Mouse (Mus musculus) neural tube, embryonic 15.5 days (tissue): Measurements from ENCODE around the gene Gm6309. TPM values are rescaled to one million over a fixed set of nuclear protein-coding genes. Genes with fewer than 3 reads are reported as not detected.
"Not testable (repeated sequence)": the region's sequence is repeated elsewhere in the genome, so short reads cannot be mapped to it uniquely, and the experiment has no call there.

Experiments used
- ATAC-seq: fragments of 200-750 bp; cut with Nextera tagmentation; 2 replicates; pipeline ENCODE4 v1.8.0; 2017; ENCODE audit warnings: mild to moderate bottlenecking, moderate TSS enrichment, moderate library complexity; ENCODE audit not compliant: low FRiP score
- H3K27ac ChIP-seq: fragments of 300-500 bp; sonication (generic); replicated peaks from 2 replicates; pipeline ENCODE4 v1.5.1; 2015; ENCODE audit warnings: mild to moderate bottlenecking, inconsistent platforms
- H3K27me3 ChIP-seq: fragments of 300-500 bp; sonication (generic); replicated peaks from 2 replicates; pipeline ENCODE4 v1.6.1; 2015; ENCODE audit warnings: inconsistent platforms
- H3K36me3 ChIP-seq: fragments of 300-500 bp; sonication (generic); 2 replicates; pipeline ENCODE4 v1.6.1; 2015; ENCODE audit warnings: inconsistent platforms
- H3K4me1 ChIP-seq: fragments of 300-500 bp; sonication (generic); 2 replicates; pipeline ENCODE4 v1.6.1; 2015; ENCODE audit warnings: inconsistent platforms
- H3K4me2 ChIP-seq: fragments of 300-500 bp; sonication (generic); 2 replicates; pipeline ENCODE4 v1.6.1; 2015; ENCODE audit warnings: inconsistent platforms, mild to moderate bottlenecking, moderate library complexity
- H3K4me3 ChIP-seq: fragments of 300-500 bp; sonication (generic); replicated peaks from 2 replicates; pipeline ENCODE4 v1.5.1; 2015; ENCODE audit warnings: mild to moderate bottlenecking, inconsistent platforms
- H3K9ac ChIP-seq: fragments of 300-500 bp; sonication (generic); replicated peaks from 2 replicates; pipeline ENCODE4 v1.6.1; 2015; ENCODE audit warnings: mild to moderate bottlenecking, inconsistent platforms
- H3K9me3 ChIP-seq: fragments of 300-500 bp; sonication (generic); replicated peaks from 2 replicates; pipeline ENCODE4 v1.6.1; 2016; ENCODE audit warnings: inconsistent platforms
- WGBS: fragments of 180-500 bp; shearing (Covaris S2); methylation state at CpG from one replicate; pipeline ENCODE4 v1.1.7; 2015; ENCODE audit warnings: mixed read lengths; 5-methylcytosine and 5-hydroxymethylcytosine counted together
- polyA plus RNA-seq: library from polyadenylated mRNA; unstranded; fragments of >200 nt; fragmentation: Nextera tagmentation; extraction: Ambion mirVana; gene quantifications from 2 replicates; pipeline ENCODE4 v1.2.1, GENCODE M21; 2015

Gene Gm6309
- polyA plus RNA-seq, 1 experiment from 2014 or later = not detected

DNA sequence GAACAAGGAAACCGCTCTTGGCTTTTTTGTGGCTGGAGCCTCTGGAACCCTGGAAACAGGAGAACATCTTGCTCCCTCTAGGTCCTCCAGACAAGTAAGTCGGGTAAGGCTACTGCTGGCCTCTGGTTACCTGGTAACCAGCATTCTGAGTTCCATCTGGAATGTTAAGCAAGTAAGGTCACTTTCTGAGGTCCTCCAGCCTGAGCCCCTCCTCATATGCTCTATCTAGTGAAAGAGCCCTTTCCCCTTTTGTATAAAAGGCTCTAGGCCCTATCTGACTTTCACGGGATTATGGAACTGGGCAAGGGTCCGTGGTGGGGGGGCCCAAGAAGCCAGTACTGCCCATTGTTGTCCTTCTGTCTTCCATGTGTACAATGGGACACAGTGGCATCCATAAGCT lies 14.7 kb upstream of the Gm6309 start, which contains the start of gene 1700001J03Rik:
Gene 1700001J03Rik (minus strand): TSS at position 101 of the 400 bp plus-strand sequence.
- WGBS = 87% methylated on average over 4 of the region's 4 CpGs
- H3K27ac ChIP-seq, H3K4me1 ChIP-seq, ATAC-seq, H3K27me3 ChIP-seq, H3K4me2 ChIP-seq, H3K4me3 ChIP-seq, H3K9me3 ChIP-seq, H3K36me3 ChIP-seq, H3K9ac ChIP-seq: not testable (repeated sequence)

DNA sequence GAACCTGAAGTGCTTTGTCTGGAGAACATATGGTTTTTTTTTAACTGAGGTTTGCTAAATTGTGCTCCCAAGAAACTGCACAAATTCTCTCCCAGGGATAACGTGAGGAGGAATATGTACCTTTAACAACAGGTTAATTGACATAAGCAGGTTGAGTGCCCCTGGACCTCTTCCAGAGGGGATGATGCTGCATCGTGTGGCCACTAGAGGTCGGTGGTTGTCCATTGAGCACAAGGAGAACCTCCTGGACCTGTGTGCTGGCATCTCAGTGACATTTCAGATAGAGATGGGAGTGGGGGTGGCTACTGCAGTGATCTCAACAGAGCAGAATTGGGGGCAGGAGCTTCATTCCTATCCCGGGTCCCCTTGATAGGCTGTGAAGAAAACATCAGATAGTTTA lies 2.2 kb upstream of the Gm6309 start:
- 67% methylated on average over 4 of the region's 4 CpGs for WGBS
- not testable (repeated sequence) for ATAC-seq, H3K9ac ChIP-seq, H3K27ac ChIP-seq, H3K4me3 ChIP-seq, H3K4me1 ChIP-seq, H3K9me3 ChIP-seq, H3K36me3 ChIP-seq, H3K27me3 ChIP-seq, H3K4me2 ChIP-seq

DNA sequence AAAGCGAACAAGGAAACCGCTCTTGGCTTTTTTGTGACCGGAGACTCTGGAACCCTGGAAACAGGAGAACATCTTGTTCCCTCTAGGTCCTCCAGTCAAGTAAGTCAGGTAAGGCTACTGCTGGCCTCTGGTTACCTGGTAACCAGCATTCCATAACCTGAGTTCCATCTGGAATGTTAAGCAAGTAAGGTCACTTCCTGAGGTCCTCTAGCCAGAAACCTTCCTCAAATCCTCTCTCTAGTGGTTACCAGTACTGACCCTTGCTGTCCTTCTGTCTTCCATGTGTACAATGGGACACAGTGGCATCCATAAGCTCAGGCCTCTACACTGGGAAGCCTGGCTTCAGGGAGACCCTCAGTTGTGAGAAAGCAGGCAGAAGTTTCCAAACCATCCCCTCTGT lies 10.1 kb downstream of the Gm6309 start, which contains the start of gene Gm5565:
Gene Gm5565 (minus strand): TSS at position 101 of the 400 bp plus-strand sequence.
- H3K9me3 ChIP-seq, ATAC-seq, H3K4me1 ChIP-seq, H3K27ac ChIP-seq, H3K4me2 ChIP-seq, H3K4me3 ChIP-seq, H3K27me3 ChIP-seq, H3K36me3 ChIP-seq, H3K9ac ChIP-seq: not testable (repeated sequence)
- 97% methylated on average over 3 of the region's 3 CpGs for WGBS

DNA sequence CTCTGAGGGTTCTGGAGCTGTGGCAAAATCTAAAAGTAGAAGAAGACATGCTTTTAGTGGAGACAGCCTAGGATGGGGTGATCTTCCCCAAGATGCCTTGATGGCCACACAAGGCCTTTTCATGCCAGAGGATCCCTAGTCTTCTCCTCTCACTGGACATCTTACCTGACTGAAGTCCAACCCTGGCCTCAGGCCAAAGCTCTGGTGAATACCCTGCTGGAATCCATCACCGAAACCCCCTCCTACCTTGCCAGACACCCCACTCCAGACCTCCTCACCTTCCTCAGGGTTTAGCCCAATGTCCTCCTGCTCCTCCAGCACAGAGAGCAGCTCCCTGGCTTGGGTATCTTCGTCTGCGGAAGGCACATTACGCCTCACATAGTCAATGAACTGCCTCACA lies 12.2 kb downstream of the Gm6309 start:
- not testable (repeated sequence) for H3K27me3 ChIP-seq, H3K27ac ChIP-seq, H3K9ac ChIP-seq, H3K4me2 ChIP-seq, H3K4me1 ChIP-seq, H3K9me3 ChIP-seq, ATAC-seq, H3K36me3 ChIP-seq, H3K4me3 ChIP-seq
- 98% methylated on average over 4 of the region's 4 CpGs for WGBS

DNA sequence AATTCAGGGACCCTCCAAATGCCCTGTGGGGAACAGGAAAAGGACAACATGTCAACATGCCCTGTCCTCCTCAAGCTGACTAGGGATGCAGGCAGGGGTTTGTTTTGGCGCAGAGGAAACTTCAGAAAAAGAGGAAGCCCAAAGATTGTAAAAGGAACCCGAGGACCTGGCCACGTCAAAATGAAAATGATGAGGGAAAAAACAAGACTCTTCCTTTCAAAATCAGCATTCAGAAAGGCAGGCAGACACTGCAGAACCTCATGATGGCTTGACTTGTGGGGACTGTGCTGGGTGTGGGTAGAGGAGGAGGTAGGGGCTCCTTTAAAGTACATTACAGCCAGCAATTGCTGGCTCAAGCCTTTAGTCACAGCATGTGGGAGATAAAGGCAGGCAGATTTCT lies 20.1 kb downstream of the Gm6309 start:
- no peaks in the 10 kb centered on the region for H3K9me3 ChIP-seq
- ATAC-seq = no peak
- 73% methylated on average over 3 of the region's 3 CpGs for WGBS
- H3K36me3 ChIP-seq = no peaks in the 10 kb centered on the region
- H3K27me3 ChIP-seq = no peaks in the 10 kb centered on the region
- H3K4me2 ChIP-seq = no peak overlapping the region
- H3K4me1 ChIP-seq = no peaks in the 10 kb centered on the region
- no peak overlapping the region for H3K27ac ChIP-seq
- no peak overlapping the region for H3K4me3 ChIP-seq
- H3K9ac ChIP-seq = no peak overlapping the region

DNA sequence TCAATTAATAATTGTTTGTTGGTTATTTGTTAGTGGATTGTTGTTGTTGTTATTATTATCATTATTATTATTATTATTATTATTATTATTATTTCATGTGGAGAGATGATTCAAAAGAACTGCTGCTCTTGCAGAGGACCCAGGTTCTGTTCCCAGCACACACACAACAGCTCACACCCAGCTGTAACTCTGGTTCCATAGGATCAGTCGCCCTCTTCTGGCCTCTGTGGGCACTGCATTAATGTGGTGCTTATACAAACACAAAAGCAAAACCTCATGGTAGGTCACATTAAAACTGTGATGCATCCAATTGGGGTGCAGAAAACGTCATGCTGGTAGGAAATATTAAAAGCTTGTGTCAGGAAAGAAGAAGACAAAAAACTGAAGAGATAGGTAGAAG lies 22.6 kb downstream of the Gm6309 start:
- 46% methylated on average over 2 of the region's 2 CpGs for WGBS

More for the DNA sequence above, 22.6 kb downstream of the Gm6309 start:
- Histone ChIP-seq H3K36me3 (no peaks in the 10 kb centered on the region), H3K27ac (no peak overlapping the region), H3K4me3 (no peak overlapping the region), H3K27me3 (no peaks in the 10 kb centered on the region), H3K9me3 (no peaks in the 10 kb centered on the region), H3K4me2 (no peak overlapping the region), H3K9ac (no peak overlapping the region), H3K4me1 (no peaks in the 10 kb centered on the region)
- ATAC-seq = no peak

Other genes starting within 250 kb of the Gm6309 start
- not detected in 2 replicates for gene Cyp3a25, start 161.1 kb downstream of the Gm6309 start, polyA plus RNA-seq
- gene Cyp3a59, start 91.5 kb downstream of the Gm6309 start, polyA plus RNA-seq = not detected in 2 replicates
- gene Gm5565, start 10.2 kb downstream of the Gm6309 start, polyA plus RNA-seq = not detected in 2 replicates
- not detected in 2 replicates for gene 1700001J03Rik, start 14.6 kb upstream of the Gm6309 start, polyA plus RNA-seq
- 29.2 and 38.0 TPM in 2 replicates for gene Rnf6, start 50.8 kb upstream of the Gm6309 start, polyA plus RNA-seq
- gene Cdk8, start 60.5 kb upstream of the Gm6309 start, polyA plus RNA-seq = 17.8 and 18.1 TPM in 2 replicates
- gene Wasf3, start 214.3 kb upstream of the Gm6309 start, polyA plus RNA-seq = 19.4 and 22.2 TPM in 2 replicates